Mouse (Mus musculus) cerebellum, adult 18-20 months (tissue): ENCODE data around the gene Slc17a3.

Source experiments
- DNase-seq, 2 experiments: peaks; one replicate each; pipeline ENCODE4 v3.0.0; 2021

Gene Slc17a3

GRCm38 (mm10) chr13:23879106-23879505, 39.9 kb downstream of the Slc17a3 start:
- DNase-seq = no peak

GRCm38 (mm10) chr13:23879636-23880035, 40.4 kb downstream of the Slc17a3 start:
- DNase-seq = no peak

GRCm38 (mm10) chr13:23885540-23885939, 46.3 kb downstream of the Slc17a3 start:
- no peak for DNase-seq

GRCm38 (mm10) chr13:23887026-23887725, 47.9 kb downstream of the Slc17a3 start:
- DNase-seq = no peak

GRCm38 (mm10) chr13:23889011-23889605, 49.9 kb downstream of the Slc17a3 start:
- DNase-seq = no peak

GRCm38 (mm10) chr13:23892592-23893268, 53.5 kb downstream of the Slc17a3 start:
- no peak for DNase-seq

- no peak for DNase-seq
Measured at GRCm38 (mm10) chr13:23893269-23893593, 54.0 kb downstream of the Slc17a3 start.

- no peak for DNase-seq
Measured at GRCm38 (mm10) chr13:23898242-23898641, 59.0 kb downstream of the Slc17a3 start.

- DNase-seq = no peak
Measured at GRCm38 (mm10) chr13:23906906-23907305, 67.7 kb downstream of the Slc17a3 start.

GRCm38 (mm10) chr13:23910121-23910520, 70.9 kb downstream of the Slc17a3 start:
- no peak for DNase-seq
